8 mouse cellular contexts compared by ENCODE assay signal in genomic region chr2:151876012-151876485, GRCm38 (mm10). TPM values are rescaled to one million over a fixed set of nuclear protein-coding genes. Genes with fewer than 3 reads are reported as not detected.
DNase-seq lines count a peak whose midpoint lies in the region; ATAC-seq and TF ChIP-seq lines count a peak whose summit lies in the region.

No protein-coding gene starts in this region.

- H3K4me3 ChIP-seq in forebrain, postnatal 0 days (ENCODE audit: low read depth, low read length) = no peak overlapping the region
- H3K4me3 ChIP-seq in midbrain, embryonic 10.5 days = no peak overlapping the region

- ATAC-seq in forebrain, postnatal 0 days = peak; percentile 86

- intact Hi-C loops in heart, postnatal 25 days (cut with DNase I) = loop anchor here (1.0 to 5.0 kb wide), 2 partner anchors 51 to 119 kb away; no protein-coding TSS in a partner anchor
- intact Hi-C loops in left cerebral cortex, postnatal 14 days (cut with DNase I) = loop anchor here (1.0 to 5.0 kb wide), 3 partner anchors 14 to 119 kb away; no protein-coding TSS in a partner anchor

- no peaks in the 10 kb centered on the region for H3K9me3 ChIP-seq in forebrain, postnatal 0 days (ENCODE audit: low read length)
- H3K9me3 ChIP-seq in midbrain, embryonic 10.5 days (replicated peaks) = no peaks in the 10 kb centered on the region

- WGBS in forebrain, postnatal 0 days = 13% methylated on average over 8 of the region's 8 CpGs
- 14% methylated on average over 8 of the region's 8 CpGs for WGBS in midbrain, embryonic 10.5 days

- peak; percentile 92 for DNase-seq in heart, adult 11 months
- no peak for DNase-seq in heart, postnatal 25 days (ENCODE audit: low spot score)
- peak; percentile 42 to 59 for DNase-seq in cerebellum, adult 18-20 months
- peak; percentile 70 for DNase-seq in forebrain, postnatal 0 days
- peak; percentile 42 for DNase-seq in hindlimb bud, embryonic 11.5 days (ENCODE audit: extremely low spot score, low read depth, low spot score)
- peak; percentile 47 to 71 for DNase-seq in left cerebral cortex, postnatal 14 days (ENCODE audit: low spot score in 2 of 2)
- peak; percentile 70 for DNase-seq in midbrain, embryonic 10.5 days (ENCODE audit: low spot score)
- peak; percentile 42 for DNase-seq in right cerebral cortex, postnatal 4 days

- H3K4me2 ChIP-seq in forebrain, postnatal 0 days (ENCODE audit: low read depth) = no peak overlapping the region

- H3K9ac ChIP-seq in forebrain, postnatal 0 days = no peak overlapping the region

- no peaks in the 10 kb centered on the region for H3K27me3 ChIP-seq in forebrain, postnatal 0 days (ENCODE audit: insufficient read depth, low read length)
- H3K27me3 ChIP-seq in midbrain, embryonic 10.5 days (ENCODE audit: low read depth, poor library complexity, severe bottlenecking) = peaks cover 16% of the 10 kb centered on the region

- H3K27ac ChIP-seq in forebrain, postnatal 0 days (ENCODE audit: low read depth, low read length) = no peak overlapping the region
- H3K27ac ChIP-seq in midbrain, embryonic 10.5 days (replicated peaks) = no peak overlapping the region

- peak; percentile 97 for TF ChIP-seq CTCF in forebrain, postnatal 0 days (IDR thresholded peaks at IDR 0.05; ENCODE audit: low read depth)

- H3K4me1 ChIP-seq in forebrain, postnatal 0 days (ENCODE audit: insufficient read depth) = no peaks in the 10 kb centered on the region
- no peaks in the 10 kb centered on the region for H3K4me1 ChIP-seq in midbrain, embryonic 10.5 days

- no peaks in the 10 kb centered on the region for H3K36me3 ChIP-seq in forebrain, postnatal 0 days (ENCODE audit: insufficient read depth)
- H3K36me3 ChIP-seq in midbrain, embryonic 10.5 days = no peaks in the 10 kb centered on the region

RNA-seq across cellular contexts. Expression of gene Rspo4, which starts 33.3 kb away (rescaled TPM):
- total RNA-seq in heart, postnatal 25 days (2021) = not detected
- 0.08 and 0.10 TPM in 2 replicates for total RNA-seq in forebrain, postnatal 0 days (2014; rRNA removed)
- polyA plus RNA-seq in forebrain, postnatal 0 days (2015; fragmentation: Nextera tagmentation; extraction: Ambion mirVana) = 0.38 and 0.90 TPM in 2 replicates
- total RNA-seq in left cerebral cortex, postnatal 14 days (2021) = under 1 TPM in 1 of 2 experiments, not detected in 1; 0.13 TPM
- polyA plus RNA-seq in midbrain, embryonic 10.5 days (2016; fragmentation: Nextera tagmentation; extraction: Ambion mirVana) = 0.14 and 0.21 TPM in 2 replicates

RNA-seq across cellular contexts. Expression of gene Angpt4, which starts 35.0 kb away (rescaled TPM):
- total RNA-seq in heart, postnatal 25 days (2021) = under 1 TPM; 0.13 to 0.39 TPM
- total RNA-seq in forebrain, postnatal 0 days (2014; rRNA removed) = 0.08 and 0.43 TPM in 2 replicates
- polyA plus RNA-seq in forebrain, postnatal 0 days (2015; fragmentation: Nextera tagmentation; extraction: Ambion mirVana) = 0.06 and 0.19 TPM in 2 replicates
- under 1 TPM; 0.20 to 0.23 TPM for total RNA-seq in left cerebral cortex, postnatal 14 days (2021)
- 0.06 and 0.32 TPM in 2 replicates for polyA plus RNA-seq in midbrain, embryonic 10.5 days (2016; fragmentation: Nextera tagmentation; extraction: Ambion mirVana)
